Comparison of ENCODE assay signal across 15 mouse cellular contexts in genomic region chr13:35976912-35977311, GRCm38 (mm10). TPM values are rescaled to one million over a fixed set of nuclear protein-coding genes. Genes with fewer than 3 reads are reported as not detected.
"Had no signal": no experiment of that assay in that cellular context is flagged by ENCODE, and none has a peak within 500 bp of the region (broad histone marks: within the 10 kb centered on the region; RNA-seq: fewer than 3 reads in every experiment).

No protein-coding gene starts in this region.

- ATAC-seq: lung, postnatal 0 days had no signal

- H3K9ac ChIP-seq: liver, embryonic 15.5 days; neural tube, embryonic 12.5 days had no signal

- H3K27me3 ChIP-seq: liver, embryonic 15.5 days; neural tube, embryonic 12.5 days had no signal

- H3K4me2 ChIP-seq: liver, embryonic 11.5 days; liver, embryonic 15.5 days; neural tube, embryonic 12.5 days had no signal

- H3K4me1 ChIP-seq: limb, embryonic 10.5 days; liver, embryonic 15.5 days had no signal

- H3K4me3 ChIP-seq: left cerebral cortex, adult 2 months; limb, embryonic 10.5 days; liver, embryonic 15.5 days; neural tube, embryonic 12.5 days had no signal

- H3K27ac ChIP-seq: left cerebral cortex, adult 2 months; limb, embryonic 10.5 days; liver, embryonic 15.5 days; neural tube, embryonic 12.5 days had no signal

- DNase-seq: kidney, postnatal 25 days; lung, adult 2 months; lung, postnatal 36 days; midbrain, embryonic 14.5 days; thymus, postnatal 36 days had no signal

- H3K9me3 ChIP-seq: limb, embryonic 10.5 days; liver, embryonic 15.5 days; neural tube, embryonic 12.5 days had no signal

RNA-seq across cellular contexts. Expression of gene Ppp1r3g, which starts 18.3 kb away (rescaled TPM):
- total RNA-seq: megakaryocyte progenitor cell, adult 5-6 weeks; monocyte, adult 5-6 weeks; neutrophil, adult 5-6 weeks had no signal
- polyA plus RNA-seq: lung, adult 2 months; thymus, postnatal 0 days had no signal
